Mouse (Mus musculus): ENCODE results near the gene Ovol3. TPM values are rescaled to one million over a fixed set of nuclear protein-coding genes. Genes with fewer than 3 reads are reported as not detected.
"Not testable (repeated sequence)": the region's sequence is repeated elsewhere in the genome, so short reads cannot be mapped to it uniquely, and the experiment has no call there.

Ovol3 gene
- polyA plus RNA-seq, 1 experiment from 2014 or later = not detected

GRCm38 (mm10) chr7:30220008-30220356 lies 15.5 kb downstream of the Ovol3 start:
- Histone ChIP-seq H3K4me3 (replicated peaks; ENCODE audit: low read depth, low read length) (peak overlapping the region; percentile 43), H3K9me3 (ENCODE audit: control insufficient read depth, low read length) (no peaks in the 10 kb centered on the region), H3K4me1 (ENCODE audit: control insufficient read depth, insufficient read depth, low read length) (peaks cover 7% of the 10 kb centered on the region; the same call in 1 of the 2 replicates), H3K27me3 (ENCODE audit: control insufficient read depth, insufficient read depth, low read length) (no peaks in the 10 kb centered on the region), H3K36me3 (ENCODE audit: control insufficient read depth, insufficient read depth, low read length) (peaks cover 21% of the 10 kb centered on the region), H3K27ac (replicated peaks; ENCODE audit: low read depth, low read length) (0 out of 2 replicates have a peak overlapping the region, but pooled peaks have one; percentile 62), H3K4me2 (ENCODE audit: low read length) (peak overlapping the region; percentile 91), H3K9ac (replicated peaks; ENCODE audit: low read length) (peak overlapping the region; percentile 57)
- no peak for ATAC-seq (ENCODE audit: low FRiP score, low TSS enrichment)
- 29% methylated on average over 11 of the region's 11 CpGs for WGBS
- DNase-seq = no peak

- Histone ChIP-seq H3K27me3 (ENCODE audit: control insufficient read depth, insufficient read depth, low read length) (no peaks in the 10 kb centered on the region), H3K4me2 (ENCODE audit: low read length) (peak overlapping the region; percentile 91), H3K4me1 (ENCODE audit: control insufficient read depth, insufficient read depth, low read length) (peaks cover 7% of the 10 kb centered on the region; the same call in 1 of the 2 replicates), H3K9ac (replicated peaks; ENCODE audit: low read length) (peak overlapping the region; percentile 57), H3K36me3 (ENCODE audit: control insufficient read depth, insufficient read depth, low read length) (peaks cover 16% of the 10 kb centered on the region), H3K27ac (replicated peaks; ENCODE audit: low read depth, low read length) (peak overlapping the region; percentile 62), H3K4me3 (replicated peaks; ENCODE audit: low read depth, low read length) (peak overlapping the region; percentile 43), H3K9me3 (ENCODE audit: control insufficient read depth, low read length) (no peaks in the 10 kb centered on the region)
- 4% methylated on average over 16 of the region's 16 CpGs for WGBS
- DNase-seq (peak; percentile 87), ATAC-seq (ENCODE audit: low FRiP score, low TSS enrichment) (peak; percentile 56)
Observed at GRCm38 (mm10) chr7:30219293-30220007, 16.1 kb downstream of the Ovol3 start.

- peaks cover 7% of the 10 kb centered on the region; the same call in 1 of the 2 replicates for H3K4me1 ChIP-seq (ENCODE audit: control insufficient read depth, insufficient read depth, low read length)
- H3K9me3 ChIP-seq (ENCODE audit: control insufficient read depth, low read length) = no peaks in the 10 kb centered on the region
- H3K27me3 ChIP-seq (ENCODE audit: control insufficient read depth, insufficient read depth, low read length) = no peaks in the 10 kb centered on the region
- H3K36me3 ChIP-seq (ENCODE audit: control insufficient read depth, insufficient read depth, low read length) = no peaks in the 10 kb centered on the region
- H3K4me2 ChIP-seq (ENCODE audit: low read length) = peak overlapping the region; percentile 39; the same call in 1 of the 2 replicates
- no peak overlapping the region for H3K9ac ChIP-seq (replicated peaks; ENCODE audit: low read length)
- no peak overlapping the region for H3K4me3 ChIP-seq (replicated peaks; ENCODE audit: low read depth, low read length)
- ATAC-seq (ENCODE audit: low FRiP score, low TSS enrichment) (no peak), DNase-seq (no peak)
- 83% methylated on average over 2 of the region's 2 CpGs for WGBS
- no peak overlapping the region for H3K27ac ChIP-seq (replicated peaks; ENCODE audit: low read depth, low read length)
Observed at GRCm38 (mm10) chr7:30217277-30217676, 18.2 kb downstream of the Ovol3 start.

DNA sequence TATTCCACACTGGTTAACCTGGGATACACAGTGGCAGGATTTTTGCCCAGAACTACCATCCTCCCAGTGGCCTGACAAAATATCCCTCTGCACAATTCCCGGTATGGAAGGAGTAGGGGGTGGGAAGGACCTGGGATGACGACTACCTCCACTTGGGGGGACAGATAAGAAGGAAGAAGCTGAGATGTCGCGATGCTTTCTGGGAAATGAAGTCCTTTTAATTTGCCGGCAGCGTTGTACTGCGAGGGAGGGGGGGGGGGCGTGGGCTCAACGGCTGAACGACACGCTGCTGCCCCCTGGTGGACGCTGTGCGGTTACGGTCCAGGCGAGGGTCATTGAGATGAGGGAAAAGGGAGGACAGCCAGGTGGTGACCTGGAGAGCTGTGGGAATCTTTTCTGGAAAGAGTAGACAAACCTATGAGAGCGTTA lies 18.8 kb downstream of the Ovol3 start:
- WGBS = 1% methylated on average over 16 of the region's 16 CpGs

GRCm38 (mm10) chr7:30215875-30216274 lies 19.6 kb downstream of the Ovol3 start:
- Histone ChIP-seq H3K9me3 (ENCODE audit: control insufficient read depth, low read length) (no peaks in the 10 kb centered on the region), H3K4me2 (ENCODE audit: low read length) (no peak overlapping the region), H3K9ac (replicated peaks; ENCODE audit: low read length) (no peak overlapping the region), H3K4me3 (replicated peaks; ENCODE audit: low read depth, low read length) (no peak overlapping the region), H3K36me3 (ENCODE audit: control insufficient read depth, insufficient read depth, low read length) (no peaks in the 10 kb centered on the region), H3K4me1 (ENCODE audit: control insufficient read depth, insufficient read depth, low read length) (peaks cover 7% of the 10 kb centered on the region; the same call in 1 of the 2 replicates), H3K27ac (replicated peaks; ENCODE audit: low read depth, low read length) (no peak overlapping the region), H3K27me3 (ENCODE audit: control insufficient read depth, insufficient read depth, low read length) (no peaks in the 10 kb centered on the region)
- no peak for DNase-seq
- no peak for ATAC-seq (ENCODE audit: low FRiP score, low TSS enrichment)
- WGBS = 68% methylated on average over 3 of the region's 3 CpGs

More for the DNA sequence above, 18.8 kb downstream of the Ovol3 start:
- Histone ChIP-seq H3K4me1 (ENCODE audit: control insufficient read depth, insufficient read depth, low read length) (peaks cover 7% of the 10 kb centered on the region; the same call in 1 of the 2 replicates), H3K36me3 (ENCODE audit: control insufficient read depth, insufficient read depth, low read length) (no peaks in the 10 kb centered on the region), H3K27me3 (ENCODE audit: control insufficient read depth, insufficient read depth, low read length) (no peaks in the 10 kb centered on the region), H3K4me2 (ENCODE audit: low read length) (peak overlapping the region; percentile 39), H3K4me3 (replicated peaks; ENCODE audit: low read depth, low read length) (no peak overlapping the region), H3K9ac (replicated peaks; ENCODE audit: low read length) (no peak overlapping the region; the same call in 1 of the 2 replicates), H3K27ac (replicated peaks; ENCODE audit: low read depth, low read length) (peak overlapping the region; percentile 20; the same call in 1 of the 2 replicates), H3K9me3 (ENCODE audit: control insufficient read depth, low read length) (no peaks in the 10 kb centered on the region)
- peak; percentile 81 for ATAC-seq (ENCODE audit: low FRiP score, low TSS enrichment)
- peak; percentile 96 for DNase-seq

- H3K27ac ChIP-seq (replicated peaks; ENCODE audit: low read depth, low read length) = no peak overlapping the region
- no peak overlapping the region for H3K4me2 ChIP-seq (ENCODE audit: low read length)
- ATAC-seq (ENCODE audit: low FRiP score, low TSS enrichment) (no peak), DNase-seq (no peak)
- H3K4me1 ChIP-seq (ENCODE audit: control insufficient read depth, insufficient read depth, low read length) = no peaks in the 10 kb centered on the region
- no peaks in the 10 kb centered on the region for H3K36me3 ChIP-seq (ENCODE audit: control insufficient read depth, insufficient read depth, low read length)
- H3K9ac ChIP-seq (replicated peaks; ENCODE audit: low read length) = no peak overlapping the region
- no peak overlapping the region for H3K4me3 ChIP-seq (replicated peaks; ENCODE audit: low read depth, low read length)
- H3K27me3 ChIP-seq (ENCODE audit: control insufficient read depth, insufficient read depth, low read length) = no peaks in the 10 kb centered on the region
- WGBS = 92% methylated on average over 3 of the region's 3 CpGs
- no peaks in the 10 kb centered on the region for H3K9me3 ChIP-seq (ENCODE audit: control insufficient read depth, low read length)
Observed at GRCm38 (mm10) chr7:30213881-30214280, 21.6 kb downstream of the Ovol3 start.

- H3K27ac ChIP-seq (replicated peaks; ENCODE audit: low read depth, low read length) = no peak overlapping the region
- no peaks in the 10 kb centered on the region for H3K4me1 ChIP-seq (ENCODE audit: control insufficient read depth, insufficient read depth, low read length)
- H3K9me3 ChIP-seq (ENCODE audit: control insufficient read depth, low read length) = no peaks in the 10 kb centered on the region
- no peak overlapping the region for H3K4me3 ChIP-seq (replicated peaks; ENCODE audit: low read depth, low read length)
- DNase-seq (no peak), ATAC-seq (ENCODE audit: low FRiP score, low TSS enrichment) (no peak)
- H3K9ac ChIP-seq (replicated peaks; ENCODE audit: low read length) = no peak overlapping the region
- no peaks in the 10 kb centered on the region for H3K27me3 ChIP-seq (ENCODE audit: control insufficient read depth, insufficient read depth, low read length)
- H3K36me3 ChIP-seq (ENCODE audit: control insufficient read depth, insufficient read depth, low read length) = no peaks in the 10 kb centered on the region
- WGBS = 15% methylated on average over 4 of the region's 4 CpGs
- no peak overlapping the region for H3K4me2 ChIP-seq (ENCODE audit: low read length)
Observed at GRCm38 (mm10) chr7:30211025-30211424, 24.5 kb downstream of the Ovol3 start.

- ATAC-seq (ENCODE audit: low FRiP score, low TSS enrichment); H3K9ac ChIP-seq (replicated peaks; ENCODE audit: low read length); DNase-seq; H3K4me2 ChIP-seq (ENCODE audit: low read length); H3K4me1 ChIP-seq (ENCODE audit: control insufficient read depth, insufficient read depth, low read length); H3K4me3 ChIP-seq (replicated peaks; ENCODE audit: low read depth, low read length); H3K27ac ChIP-seq (replicated peaks; ENCODE audit: low read depth, low read length); H3K27me3 ChIP-seq (ENCODE audit: control insufficient read depth, insufficient read depth, low read length); H3K9me3 ChIP-seq (ENCODE audit: control insufficient read depth, low read length); H3K36me3 ChIP-seq (ENCODE audit: control insufficient read depth, insufficient read depth, low read length): not testable (repeated sequence)
- 57% methylated on average over 5 of the region's 5 CpGs for WGBS
Observed at GRCm38 (mm10) chr7:30206364-30206763, 29.2 kb downstream of the Ovol3 start.

- no peaks in the 10 kb centered on the region for H3K36me3 ChIP-seq (ENCODE audit: control insufficient read depth, insufficient read depth, low read length)
- 8% methylated on average over 2 of the region's 2 CpGs for WGBS
- no peaks in the 10 kb centered on the region for H3K27me3 ChIP-seq (ENCODE audit: control insufficient read depth, insufficient read depth, low read length)
- H3K9ac ChIP-seq (replicated peaks; ENCODE audit: low read length) = no peak overlapping the region
- no peak overlapping the region for H3K4me2 ChIP-seq (ENCODE audit: low read length)
- peak; percentile 83 for DNase-seq
- H3K4me3 ChIP-seq (replicated peaks; ENCODE audit: low read depth, low read length) = no peak overlapping the region
- no peak overlapping the region for H3K27ac ChIP-seq (replicated peaks; ENCODE audit: low read depth, low read length)
- no peaks in the 10 kb centered on the region for H3K9me3 ChIP-seq (ENCODE audit: control insufficient read depth, low read length)
- ATAC-seq (ENCODE audit: low FRiP score, low TSS enrichment) = no peak
- no peaks in the 10 kb centered on the region; the same call in 1 of the 2 replicates for H3K4me1 ChIP-seq (ENCODE audit: control insufficient read depth, insufficient read depth, low read length)
Observed at GRCm38 (mm10) chr7:30205383-30205782, 30.1 kb downstream of the Ovol3 start.

Measured in midbrain, embryonic 14.5 days (tissue).